Mouse (Mus musculus) forebrain, postnatal 0 days (tissue): ENCODE measurements at regions not wholly inside any gene's neighbourhood (a gene's known extent, or its start where the extent isn't known, plus 50 kb on each side); places are given as distances from the start of the nearest gene placed in this dataset.
A peak's percentile ranks its signal among the peaks of the same experiment; 100 is the strongest.

Source experiments
- ATAC-seq: fragments of 200-750 bp; cut with Nextera tagmentation; 2 replicates; pipeline ENCODE4 v1.8.0; 2017; ENCODE audit warnings: mild to moderate bottlenecking, moderate library complexity
- DNase-seq: peaks from one replicate; pipeline ENCODE4 v3.0.0-alpha.2; 2015
- H3K27ac ChIP-seq: fragments of 300-500 bp; sonication (generic); 2 replicates; pipeline ENCODE4 v1.5.1; 2014; ENCODE audit warnings: low read depth, mild to moderate bottlenecking, antibody characterized with exemption, low read length, moderate library complexity, mixed read lengths
- H3K27me3 ChIP-seq: fragments of 300-500 bp; sonication (generic); 2 replicates; pipeline ENCODE4 v1.6.1; 2014; ENCODE audit warnings: mild to moderate bottlenecking, low read length, mixed read lengths; ENCODE audit not compliant: insufficient read depth
- H3K36me3 ChIP-seq: fragments of 300-500 bp; sonication (generic); 2 replicates; pipeline ENCODE4 v1.6.1; 2014; ENCODE audit warnings: mild to moderate bottlenecking, moderate library complexity; ENCODE audit not compliant: insufficient read depth
- H3K4me1 ChIP-seq: fragments of 300-500 bp; sonication (generic); 2 replicates; pipeline ENCODE4 v1.6.1; 2014; ENCODE audit warnings: antibody characterized with exemption; ENCODE audit not compliant: insufficient read depth
- H3K4me2 ChIP-seq: fragments of 300-500 bp; sonication (generic); 2 replicates; pipeline ENCODE4 v1.6.1; 2014; ENCODE audit warnings: low read depth, mild to moderate bottlenecking, moderate library complexity
- H3K4me3 ChIP-seq: fragments of 300-500 bp; sonication (generic); 2 replicates; pipeline ENCODE4 v1.5.1; 2014; ENCODE audit warnings: low read depth, low read length, mixed read lengths
- H3K9ac ChIP-seq: fragments of 300-500 bp; sonication (generic); 2 replicates; pipeline ENCODE4 v1.6.1; 2014; ENCODE audit warnings: mild to moderate bottlenecking
- H3K9me3 ChIP-seq: fragments of 300-500 bp; sonication (generic); 2 replicates; pipeline ENCODE4 v1.6.1; 2016; ENCODE audit warnings: low read length
- CTCF ChIP-seq: sonication (generic); IDR thresholded peaks from 2 replicates; pipeline ENCODE4 v1.5.1; 2016; ENCODE audit warnings: antibody characterized with exemption, control low read depth, low read depth
- WGBS: fragments of 180-500 bp; shearing (Covaris S2); extraction: QIAGEN DNeasy Blood & Tissue Kit; methylation state at CpG from one replicate; pipeline ENCODE4 v1.1.7; 2014; 5-methylcytosine and 5-hydroxymethylcytosine counted together

DNA sequence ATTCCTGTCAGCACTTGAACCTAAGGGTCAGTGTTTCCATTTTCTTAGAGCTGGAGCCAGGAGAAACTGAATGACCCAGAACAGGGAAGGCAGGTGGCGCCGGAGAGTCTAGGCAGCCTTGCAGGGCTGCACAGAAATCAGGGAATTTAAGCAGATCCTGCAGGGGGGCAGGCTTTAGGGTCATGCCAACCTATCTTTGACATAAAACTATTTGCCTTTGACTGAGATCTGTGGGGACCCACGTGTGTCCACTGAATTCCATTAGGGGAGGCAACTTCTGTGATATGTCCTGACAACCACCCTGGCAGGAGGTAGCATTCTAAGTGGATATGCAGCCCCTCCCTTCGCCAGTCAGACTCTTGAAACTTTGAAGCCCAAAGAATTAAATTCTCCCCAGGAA is 135.6 kb upstream of the Ctnna2 start:
- Histone ChIP-seq H3K9me3 (no peaks in the 10 kb centered on the region), H3K36me3 (no peaks in the 10 kb centered on the region), H3K27ac (no peak overlapping the region), H3K4me1 (no peaks in the 10 kb centered on the region), H3K4me2 (no peak overlapping the region), H3K4me3 (no peak overlapping the region), H3K9ac (no peak overlapping the region), H3K27me3 (no peaks in the 10 kb centered on the region)
- no peak for TF ChIP-seq CTCF
- ATAC-seq: no peak
- 39% methylated on average over 4 of the region's 4 CpGs for WGBS
- DNase-seq: no peak

DNA sequence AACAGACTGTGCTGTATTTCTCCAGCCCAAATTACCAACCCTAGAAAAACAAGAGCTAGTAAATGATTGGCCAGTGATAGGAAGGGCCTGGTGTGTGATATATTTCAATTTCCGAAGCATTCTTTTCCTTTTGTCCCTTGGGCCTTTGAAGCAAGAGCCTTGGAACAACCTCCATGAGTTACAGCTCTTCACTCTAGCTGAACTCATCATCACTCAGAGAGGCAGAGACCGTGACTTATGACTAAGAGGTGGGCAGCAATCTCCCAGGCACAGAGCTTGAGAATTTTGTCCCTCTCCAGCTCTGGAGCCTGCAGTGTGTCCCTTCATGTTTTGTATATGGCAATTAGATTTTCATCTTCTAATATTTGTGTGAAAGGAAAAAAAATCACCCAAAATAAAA is 103.0 kb upstream of the Ctnna2 start:
- no peak for TF ChIP-seq CTCF
- H3K4me1 ChIP-seq: no peaks in the 10 kb centered on the region
- ATAC-seq (no peak), DNase-seq (no peak)
- 92% methylated on average over 2 of the region's 2 CpGs for WGBS
- H3K27ac ChIP-seq: no peak overlapping the region
- no peak overlapping the region for H3K4me3 ChIP-seq
- no peak overlapping the region for H3K4me2 ChIP-seq
- H3K9me3 ChIP-seq: no peaks in the 10 kb centered on the region
- H3K9ac ChIP-seq: no peak overlapping the region
- H3K27me3 ChIP-seq: no peaks in the 10 kb centered on the region
- no peaks in the 10 kb centered on the region for H3K36me3 ChIP-seq

DNA sequence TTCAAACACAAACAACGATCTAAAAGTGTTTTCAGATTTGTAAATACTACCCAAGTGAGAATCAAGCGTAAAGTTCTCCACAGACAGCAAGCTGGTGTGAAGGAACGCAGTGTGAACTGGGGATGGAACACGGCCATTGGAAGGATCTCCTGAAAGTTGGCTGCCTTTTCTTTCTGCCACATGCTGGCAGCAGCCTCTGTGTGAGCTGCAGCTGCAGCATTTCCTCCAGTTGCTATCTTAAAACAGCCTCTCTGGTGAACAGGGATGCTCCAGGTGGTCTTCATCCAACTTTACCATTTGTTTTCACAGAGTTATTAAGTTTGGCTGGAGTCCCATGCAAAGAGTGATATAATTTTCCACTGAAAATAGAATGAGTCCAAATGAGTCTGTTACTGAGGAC is 99.4 kb upstream of the Ctnna2 start:
- H3K4me1 ChIP-seq: no peaks in the 10 kb centered on the region
- no peak overlapping the region for H3K9ac ChIP-seq
- no peak for TF ChIP-seq CTCF
- WGBS: 56% methylated on average over 4 of the region's 4 CpGs
- H3K9me3 ChIP-seq: no peaks in the 10 kb centered on the region
- DNase-seq: peak; percentile 42
- H3K4me3 ChIP-seq: no peak overlapping the region
- no peak overlapping the region for H3K27ac ChIP-seq
- peak; percentile 58; the same call in 1 of the 2 replicates for ATAC-seq
- H3K36me3 ChIP-seq: no peaks in the 10 kb centered on the region
- H3K27me3 ChIP-seq: no peaks in the 10 kb centered on the region
- H3K4me2 ChIP-seq: no peak overlapping the region

DNA sequence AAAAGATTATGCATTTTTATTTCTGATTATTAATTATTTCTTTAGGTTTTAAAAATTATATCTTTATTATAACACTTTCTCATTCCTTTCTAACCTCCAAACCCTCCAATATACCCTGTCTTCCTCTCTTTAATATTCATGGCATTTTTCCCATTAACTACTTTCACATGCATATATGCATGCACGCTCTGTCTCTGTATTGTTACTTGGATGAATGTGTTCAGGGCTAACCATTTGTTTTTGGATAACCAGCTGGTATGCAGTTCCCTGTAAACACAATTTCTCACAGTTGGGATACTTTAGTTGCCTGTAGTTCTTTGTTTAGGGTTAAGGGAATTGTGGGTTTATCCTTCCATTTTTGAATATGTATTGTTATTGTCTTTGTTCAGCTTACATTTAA is 86.8 kb upstream of the Ctnna2 start:
- Histone ChIP-seq H3K27me3 (no peaks in the 10 kb centered on the region), H3K36me3 (no peaks in the 10 kb centered on the region), H3K9ac (no peak overlapping the region), H3K9me3 (no peaks in the 10 kb centered on the region), H3K4me2 (no peak overlapping the region), H3K4me3 (no peak overlapping the region), H3K4me1 (no peaks in the 10 kb centered on the region), H3K27ac (no peak overlapping the region)
- 17% methylated on average over 1 of the region's 1 CpGs for WGBS
- DNase-seq (no peak), ATAC-seq (no peak)
- TF ChIP-seq CTCF: no peak

DNA sequence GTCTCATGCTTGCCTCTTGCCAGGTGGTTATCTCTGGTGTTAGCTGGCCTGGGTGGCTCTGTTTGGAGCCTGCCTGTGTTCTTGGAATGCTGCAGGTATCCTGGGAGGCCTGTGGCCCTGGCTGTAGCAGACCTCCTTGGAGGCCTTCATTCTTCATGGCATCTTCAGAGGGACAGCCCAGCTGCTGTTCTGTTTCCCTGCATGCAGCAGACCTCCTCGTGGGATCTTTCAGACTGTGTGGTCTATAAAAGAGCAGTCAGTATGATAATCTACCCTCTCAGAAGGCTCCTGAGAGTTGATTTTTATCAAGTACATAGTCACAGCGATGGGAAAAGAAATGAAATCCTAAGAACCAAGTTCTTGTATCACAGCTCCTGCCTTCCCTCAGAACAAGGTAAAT is 86.2 kb upstream of the Ctnna2 start:
- ATAC-seq: no peak
- Histone ChIP-seq H3K27me3 (no peaks in the 10 kb centered on the region), H3K27ac (no peak overlapping the region), H3K4me1 (no peaks in the 10 kb centered on the region), H3K4me2 (no peak overlapping the region), H3K36me3 (no peaks in the 10 kb centered on the region), H3K9me3 (no peaks in the 10 kb centered on the region), H3K4me3 (no peak overlapping the region), H3K9ac (no peak overlapping the region)
- no peak for DNase-seq
- no peak for TF ChIP-seq CTCF
- WGBS: 36% methylated on average over 2 of the region's 2 CpGs
